Mouse (Mus musculus) ES-Bruce4 (cell line): Measurements from ENCODE around the gene Tubb2b.

Source experiments
- CTCF ChIP-seq: IDR thresholded peaks from one replicate; pipeline ENCODE4 v1.8.1; 2011; ENCODE audit warnings: low read depth, low read length
- EP300 ChIP-seq: IDR thresholded peaks from 2 replicates; pipeline ENCODE4 v1.6.1; 2011; ENCODE audit warnings: low read depth, low read length; ENCODE audit not compliant: insufficient read depth
- POLR2A ChIP-seq: IDR thresholded peaks from one replicate; pipeline ENCODE4 v1.8.1; 2011; ENCODE audit warnings: low read length; ENCODE audit not compliant: insufficient read depth

- TF ChIP-seq CTCF, result no peak
- no peak for TF ChIP-seq EP300
- TF ChIP-seq POLR2A, result no peak
These were observed 9.7 kb downstream of the Tubb2b start for GRCm38 (mm10) chr13:34120536-34120935.
